Mouse (Mus musculus): ENCODE measurements around the gene Ptprg.

GRCm38 (mm10) chr14:12134504-12134903, 581.2 kb downstream of the Ptprg start:
- TF ChIP-seq UBTF (IDR thresholded peaks at IDR 0.05; ENCODE audit: borderline replicate concordance, insufficient read depth, low read depth, low read length) (no peak), MAZ (IDR thresholded peaks at IDR 0.05; ENCODE audit: low read depth, low read length) (no peak), CTCF (IDR thresholded peaks at IDR 0.05 in 2 of 3, conservative IDR thresholded peaks at IDR 0.05 in 1 of 3; ENCODE audit: control insufficient read depth in 1 of 3, insufficient read depth in 1 of 3, low read depth in 2 of 3, low read length in 3 of 3, poor library complexity in 1 of 3, severe bottlenecking in 1 of 3) (no peak)
